Mouse (Mus musculus): ENCODE results near the gene Ap1m2. TPM values are rescaled to one million over a fixed set of nuclear protein-coding genes. Genes with fewer than 3 reads are reported as not detected.
A peak's percentile ranks its signal among the peaks of the same experiment; 100 is the strongest.

Gene Ap1m2
- total and polyA plus RNA-seq, 3 experiments, result 0.73 to 1.0 TPM; not detected in 1

- peak; percentile 73 for DNase-seq (ENCODE audit: low read depth, low spot score)
- Histone ChIP-seq H3K9me3 (replicated peaks; ENCODE audit: insufficient read depth, low read length) (no peaks in the 10 kb centered on the region), H3K27ac (ENCODE audit: control insufficient read depth, low read depth, low read length) (no peak overlapping the region), H3K4me3 (ENCODE audit: control insufficient read depth in 1 of 2, insufficient read depth in 1 of 2, low read depth in 2 of 2, low read length in 2 of 2) (0 out of 4 replicates have a peak overlapping the region, but pooled peaks of 1 of the 2 experiments have one; percentile 6), H3K4me1 (ENCODE audit: control insufficient read depth in 1 of 2, insufficient read depth in 2 of 2, low read length in 2 of 2) (peaks cover 12 to 17% of the 10 kb centered on the region in 2 experiments), H3K9ac (ENCODE audit: control insufficient read depth, low read depth, low read length, poor library complexity, severe bottlenecking) (0 out of 2 replicates have a peak overlapping the region, but pooled peaks have one; percentile 1), H3K36me3 (ENCODE audit: control insufficient read depth in 1 of 2, insufficient read depth in 2 of 2, low read length in 2 of 2) (peaks cover 0 to 7% of the 10 kb centered on the region in 2 experiments; a peak in 2 of 4 replicates), H3K79me2 (ENCODE audit: control insufficient read depth, insufficient read depth, low read length, poor library complexity) (no peaks in the 10 kb centered on the region), H3K27me3 (ENCODE audit: control insufficient read depth in 1 of 2, insufficient read depth in 2 of 2, low read length in 2 of 2) (no peaks in the 10 kb centered on the region; a peak in 1 of 4 replicates)
- TF ChIP-seq MYB (IDR thresholded peaks at IDR 0.05; ENCODE audit: low read depth, low read length) (no peak; the same call in 1 of the 2 replicates), JUND (IDR thresholded peaks at IDR 0.05; ENCODE audit: low read depth, low read length) (no peak), EP300 (IDR thresholded peaks at IDR 0.05; ENCODE audit: low read depth in 1 of 2, low read length in 2 of 2) (peak; percentile 4 to 20; a peak in 3 of 4 replicates), BHLHE40 (IDR thresholded peaks at IDR 0.05; ENCODE audit: borderline replicate concordance, low read depth, low read length) (no peak), E2F4 (IDR thresholded peaks at IDR 0.05; ENCODE audit: borderline replicate concordance, low read depth, low read length) (no peak), ZKSCAN1 (IDR thresholded peaks at IDR 0.05; ENCODE audit: low read depth, low read length) (no peak), GABPA (IDR thresholded peaks at IDR 0.05; ENCODE audit: low read depth, low read length) (no peak), ZC3H11A (IDR thresholded peaks at IDR 0.05; ENCODE audit: low read depth, low read length) (no peak), TAL1 (IDR thresholded peaks at IDR 0.05; ENCODE audit: low read length) (no peak), TBP (IDR thresholded peaks at IDR 0.05; ENCODE audit: low read depth, low read length) (0 out of 2 replicates have a peak, but pooled peaks have one; percentile 17), RCOR1 (IDR thresholded peaks at IDR 0.05; ENCODE audit: low read depth, low read length) (no peak), MAZ (IDR thresholded peaks at IDR 0.05; ENCODE audit: low read depth, low read length) (no peak; the same call in 1 of the 2 replicates), SIN3A (IDR thresholded peaks at IDR 0.05; ENCODE audit: low read length) (peak; percentile 36; the same call in 1 of the 2 replicates), CTCF (IDR thresholded peaks at IDR 0.05 in 2 of 3, conservative IDR thresholded peaks at IDR 0.05 in 1 of 3; ENCODE audit: control insufficient read depth in 1 of 3, insufficient read depth in 1 of 3, low read depth in 2 of 3, low read length in 3 of 3, poor library complexity in 1 of 3, severe bottlenecking in 1 of 3) (no peak), GATA1 (IDR thresholded peaks at IDR 0.05; ENCODE audit: low read depth, low read length) (peak; percentile 62; the same call in 1 of the 2 replicates), NELFE (IDR thresholded peaks at IDR 0.05; ENCODE audit: low read depth, low read length) (peak; percentile 12; the same call in 1 of the 2 replicates), MAX (IDR thresholded peaks at IDR 0.05; ENCODE audit: low read length) (0 out of 2 replicates have a peak, but pooled peaks have one; percentile 15), ZNF384 (IDR thresholded peaks at IDR 0.05; ENCODE audit: low read depth, low read length) (no peak), MXI1 (IDR thresholded peaks at IDR 0.05; ENCODE audit: low read depth, low read length) (peak; percentile 2; the same call in 1 of the 2 replicates), ELF1 (IDR thresholded peaks at IDR 0.05; ENCODE audit: low read depth, low read length) (no peak; the same call in 1 of the 2 replicates), CHD1 (IDR thresholded peaks at IDR 0.05; ENCODE audit: low read depth, low read length) (no peak), POLR2AphosphoS2 (IDR thresholded peaks at IDR 0.05; ENCODE audit: low read length) (no peak), ETS1 (IDR thresholded peaks at IDR 0.05; ENCODE audit: low read depth, low read length) (peak; percentile 61), MAFK (IDR thresholded peaks at IDR 0.05; ENCODE audit: borderline replicate concordance, low read depth, low read length) (no peak), POLR2A (IDR thresholded peaks at IDR 0.05; ENCODE audit: control insufficient read depth in 1 of 2, insufficient read depth in 1 of 2, low read depth in 1 of 2, low read length in 2 of 2, poor library complexity in 1 of 2) (0 out of 4 replicates have a peak, but pooled peaks of 1 of the 2 experiments have one; percentile 2), USF2 (IDR thresholded peaks at IDR 0.05; ENCODE audit: borderline replicate concordance in 1 of 2, insufficient read depth in 1 of 2, low read depth in 1 of 2, low read length in 2 of 2) (no peak)
These were observed 61.6 kb downstream of the Ap1m2 start for GRCm38 (mm10) chr9:21250509-21250908.
